Mouse (Mus musculus): ENCODE measurements around the gene Tbc1d8.

GRCm38 (mm10) chr1:39474516-39474915 is 4.0 kb downstream of the Tbc1d8 start:
- TF ChIP-seq POLR2A (IDR thresholded peaks at IDR 0.05; ENCODE audit: low read depth, low read length) (no peak), CTCF (IDR thresholded peaks at IDR 0.05; ENCODE audit: borderline replicate concordance, insufficient read depth, low read length) (no peak)

All from embryonic fibroblast, embryonic 13.5 days (primary cell).